In the genomic region with DNA sequence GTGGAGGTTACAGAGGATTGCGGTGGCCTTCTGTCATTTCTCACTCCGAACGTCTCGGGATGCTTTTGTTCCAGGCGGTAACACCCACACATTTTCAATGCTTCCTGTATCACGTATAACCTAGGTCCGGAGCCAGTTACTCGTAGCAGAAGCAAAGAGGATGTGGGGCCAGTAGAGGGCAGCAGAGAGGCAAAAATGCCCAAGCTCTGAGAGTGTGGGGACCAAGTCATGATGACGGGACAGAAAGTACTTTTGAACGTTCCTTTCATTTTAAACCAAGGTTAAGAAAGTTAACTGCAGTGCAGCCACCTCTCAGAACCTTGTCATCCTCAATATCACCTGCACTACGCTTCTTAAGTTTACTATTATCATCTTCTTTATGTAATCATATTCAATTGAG, we compare ENCODE assay signal across 8 mouse cellular contexts.
DNase-seq lines count a peak whose midpoint lies in the region; ATAC-seq and TF ChIP-seq lines count a peak whose summit lies in the region.

No protein-coding gene starts in this region.

- peak; percentile 96 for ATAC-seq in frontal cortex, adult (ENCODE audit: low TSS enrichment)
- peak; percentile 95 for ATAC-seq in lung, postnatal 0 days

- peak overlapping the region; percentile 69 for H3K27ac ChIP-seq in hindbrain, embryonic 10.5 days
- no peak overlapping the region for H3K27ac ChIP-seq in lung, postnatal 0 days (ENCODE audit: low read length)

- peak; percentile 88 for DNase-seq in MEL-GATA-1-ER (ENCODE audit: extremely low read depth, low read depth)
- peak; percentile 93 for DNase-seq in cerebellum, adult 9-10 months
- peak; percentile 91 for DNase-seq in hindbrain, embryonic 10.5 days (ENCODE audit: low spot score)
- DNase-seq in layer of hippocampus, adult 9-11 months: peak; percentile 76
- peak; percentile 94 for DNase-seq in lung, postnatal 0 days (ENCODE audit: low spot score)
- peak; percentile 89 for DNase-seq in ovary, postnatal 14 days (ENCODE audit: low spot score)
- peak; percentile 95 for DNase-seq in thymus, postnatal 14 days

- H3K9me3 ChIP-seq in hindbrain, embryonic 10.5 days: no peaks in the 10 kb centered on the region
- no peaks in the 10 kb centered on the region for H3K9me3 ChIP-seq in lung, postnatal 0 days (ENCODE audit: low read length)

- peak; percentile 77 for TF ChIP-seq EP300 in lung, postnatal 0 days (IDR thresholded peaks at IDR 0.05)

- no peaks in the 10 kb centered on the region for H3K27me3 ChIP-seq in hindbrain, embryonic 10.5 days (ENCODE audit: insufficient read depth, poor library complexity, severe bottlenecking)
- H3K27me3 ChIP-seq in lung, postnatal 0 days (replicated peaks; ENCODE audit: insufficient read depth, low read length): no peaks in the 10 kb centered on the region

- peak; percentile 97 for TF ChIP-seq CTCF in lung, postnatal 0 days (IDR thresholded peaks at IDR 0.05)

- WGBS in hindbrain, embryonic 10.5 days: 4% methylated on average over 11 of the region's 11 CpGs
- WGBS in lung, postnatal 0 days: 2% methylated on average over 11 of the region's 11 CpGs

- peak overlapping the region; percentile 46; the same call in 1 of the 2 replicates for H3K4me2 ChIP-seq in lung, postnatal 0 days (replicated peaks; ENCODE audit: low read depth, low read length)

- peaks cover 36% of the 10 kb centered on the region for H3K4me1 ChIP-seq in hindbrain, embryonic 10.5 days (replicated peaks)
- no peaks in the 10 kb centered on the region; the same call in 1 of the 2 replicates for H3K4me1 ChIP-seq in lung, postnatal 0 days (ENCODE audit: insufficient read depth, low read depth, low read length)

- no peaks in the 10 kb centered on the region for H3K36me3 ChIP-seq in hindbrain, embryonic 10.5 days
- no peaks in the 10 kb centered on the region for H3K36me3 ChIP-seq in lung, postnatal 0 days (ENCODE audit: insufficient read depth, low read length)

- H3K4me3 ChIP-seq in hindbrain, embryonic 10.5 days: peak overlapping the region; percentile 41
- no peak overlapping the region for H3K4me3 ChIP-seq in lung, postnatal 0 days (ENCODE audit: low read depth, low read length)

- H3K9ac ChIP-seq in lung, postnatal 0 days (replicated peaks; ENCODE audit: low read depth): no peak overlapping the region
